Mouse (Mus musculus) thymus, postnatal 0 days (tissue): ENCODE measurements around the gene Map4k4. TPM values are rescaled to one million over a fixed set of nuclear protein-coding genes. Genes with fewer than 3 reads are reported as not detected.

Source experiments
- DNase-seq: peaks from one replicate; pipeline ENCODE4 v3.0.0-alpha.2; 2015; ENCODE audit warnings: low spot score
- polyA plus RNA-seq: library from polyadenylated mRNA; unstranded; fragments of >200 nt; fragmentation: Nextera tagmentation; extraction: Ambion mirVana; gene quantifications from 2 replicates; pipeline ENCODE4 v1.2.1, GENCODE M21; 2015

Gene Map4k4
- polyA plus RNA-seq, 1 experiment from 2014 or later = 32.0 TPM

GRCm38 (mm10) chr1:39962321-39962720 is 61.6 kb downstream of the Map4k4 start:
- DNase-seq = no peak

GRCm38 (mm10) chr1:39962840-39963239 is 62.1 kb downstream of the Map4k4 start:
- DNase-seq = no peak

GRCm38 (mm10) chr1:39963821-39964220 is 63.1 kb downstream of the Map4k4 start:
- no peak for DNase-seq

GRCm38 (mm10) chr1:39964427-39964826 is 63.7 kb downstream of the Map4k4 start:
- DNase-seq = no peak

- DNase-seq = no peak
Observed at GRCm38 (mm10) chr1:39965461-39965860, 64.7 kb downstream of the Map4k4 start.

GRCm38 (mm10) chr1:39968999-39969398 is 68.3 kb downstream of the Map4k4 start:
- no peak for DNase-seq

GRCm38 (mm10) chr1:39969771-39970406 is 69.2 kb downstream of the Map4k4 start:
- no peak for DNase-seq

GRCm38 (mm10) chr1:39972411-39972810 is 71.7 kb downstream of the Map4k4 start:
- no peak for DNase-seq

GRCm38 (mm10) chr1:39973911-39974310 is 73.2 kb downstream of the Map4k4 start:
- no peak for DNase-seq

GRCm38 (mm10) chr1:39975005-39975404 is 74.3 kb downstream of the Map4k4 start:
- DNase-seq = no peak

GRCm38 (mm10) chr1:39976107-39976506 is 75.4 kb downstream of the Map4k4 start:
- DNase-seq = no peak

- DNase-seq = peak; percentile 69
Observed at GRCm38 (mm10) chr1:39976847-39977744, 76.4 kb downstream of the Map4k4 start.

- no peak for DNase-seq
Observed at GRCm38 (mm10) chr1:39978781-39979486, 78.2 kb downstream of the Map4k4 start.

- no peak for DNase-seq
Observed at GRCm38 (mm10) chr1:39980314-39981290, 79.9 kb downstream of the Map4k4 start.

GRCm38 (mm10) chr1:39981970-39982369 is 81.3 kb downstream of the Map4k4 start:
- no peak for DNase-seq

GRCm38 (mm10) chr1:39982727-39983487 is 82.2 kb downstream of the Map4k4 start:
- peak; percentile 23 for DNase-seq

- DNase-seq = no peak
Observed at GRCm38 (mm10) chr1:39984331-39984730, 83.6 kb downstream of the Map4k4 start.

GRCm38 (mm10) chr1:39986820-39987219 is 86.1 kb downstream of the Map4k4 start:
- DNase-seq = no peak

- no peak for DNase-seq
Observed at GRCm38 (mm10) chr1:39988841-39989240, 88.1 kb downstream of the Map4k4 start.

GRCm38 (mm10) chr1:39990041-39990440 is 89.3 kb downstream of the Map4k4 start:
- DNase-seq = no peak
